Comparison of ENCODE assay signal across 8 mouse cellular contexts in the genomic region with DNA sequence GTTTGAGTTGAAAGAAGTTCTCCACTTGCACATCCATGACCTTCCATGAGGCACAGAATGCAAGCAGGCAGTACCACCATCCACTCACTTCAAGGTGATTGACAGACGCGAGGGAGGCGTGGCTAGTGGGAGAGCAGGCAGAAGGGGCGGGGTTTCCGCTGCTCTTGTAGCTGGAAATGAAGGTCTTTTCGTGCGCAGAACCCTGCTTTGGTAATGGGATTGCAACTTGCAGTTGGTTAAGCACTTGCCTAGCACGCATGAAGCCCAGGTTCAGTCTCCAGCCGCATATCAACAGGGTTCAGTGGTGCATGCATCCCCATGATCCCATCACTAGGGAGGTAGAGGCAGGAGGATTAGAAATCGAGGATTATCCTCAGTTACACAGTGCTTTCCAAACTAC. TPM values are rescaled to one million over a fixed set of nuclear protein-coding genes. Genes with fewer than 3 reads are reported as not detected.
DNase-seq lines count a peak whose midpoint lies in the region; ATAC-seq and TF ChIP-seq lines count a peak whose summit lies in the region.

No protein-coding gene starts in this region.

- H3K4me1 ChIP-seq in spleen, adult 2 months (ENCODE audit: control insufficient read depth, insufficient read depth, insufficient read length) = no peaks in the 10 kb centered on the region

- ATAC-seq in granulocyte monocyte progenitor cell, adult 5-6 weeks (replicated peaks; ENCODE audit: poor library complexity, severe bottlenecking) = peak; percentile 96

- no peak overlapping the region for H3K27ac ChIP-seq in spleen, adult 2 months (ENCODE audit: insufficient read depth, low read length)

- H3K36me3 ChIP-seq in spleen, adult 2 months (ENCODE audit: control insufficient read depth, insufficient read depth, low read length) = no peaks in the 10 kb centered on the region

- DNase-seq in adrenal gland, adult 2 months = peak; percentile 44
- DNase-seq in adrenal gland, adult 18-20 months (ENCODE audit: low spot score in 2 of 2) = no peak
- DNase-seq in adrenal gland, postnatal 25 days = peak; percentile 51
- DNase-seq in kidney, adult 18-20 months = peak; percentile 9
- peak; percentile 60 for DNase-seq in lung, postnatal 10 days
- peak in 1 of 2 experiments; percentile 46 for DNase-seq in spleen, adult 2 months (ENCODE audit: low read depth in 1 of 2, low spot score in 2 of 2)
- no peak for DNase-seq in urinary bladder, postnatal 10 days (ENCODE audit: low spot score)

- no peaks in the 10 kb centered on the region for H3K27me3 ChIP-seq in spleen, adult 2 months (ENCODE audit: control insufficient read depth, insufficient read depth, low read length)

- no peak for TF ChIP-seq POLR2A in spleen, adult 2 months (IDR thresholded peaks at IDR 0.05; ENCODE audit: low read depth, low read length)

- WGBS in spleen, adult 2 months = 21% methylated on average over 10 of the region's 10 CpGs

- TF ChIP-seq CTCF in spleen, adult 2 months (IDR thresholded peaks at IDR 0.05; ENCODE audit: extremely low read depth, insufficient read depth, insufficient read length, insufficient replicate concordance) = no peak

- peak overlapping the region; percentile 27; the same call in 1 of the 2 replicates for H3K4me3 ChIP-seq in spleen, adult 2 months (ENCODE audit: extremely low read depth, insufficient read depth, insufficient read length)

RNA-seq across cellular contexts. Expression of gene Itga8, which starts 25.5 kb away (rescaled TPM):
- total RNA-seq in adrenal gland, adult 2 months (2021) = 10 to 100 TPM; 16.8 to 18.3 TPM
- 9.8 and 10.9 TPM in 2 replicates for polyA plus RNA-seq in adrenal gland, adult 2 months (2012; rRNA removed)
- 10 to 100 TPM; 17.2 to 17.9 TPM for total RNA-seq in adrenal gland, adult 18-20 months (2021)
- total RNA-seq in adrenal gland, postnatal 25 days (2021) = 13.0 and 20.0 TPM in 2 replicates
- total RNA-seq in granulocyte monocyte progenitor cell, adult 5-6 weeks (2014; fragmentation: Nextera tagmentation) = 8.3 TPM in 1 of 2 replicates, not detected in the other
- total RNA-seq in granulocyte monocyte progenitor cell, adult 5-6 weeks (2017) = 0.09 and 1.1 TPM in 2 replicates
- polyA plus RNA-seq in spleen, adult 2 months (2012; rRNA removed) = 3.8 and 5.1 TPM in 2 replicates

Comparison
In these comparisons a context has a peak if more than half of its experiments do, and no peak if none do; other contexts are left out.
1. DNase-seq: peak in adrenal gland, adult 2 months (single experiment), adrenal gland, postnatal 25 days (single experiment), kidney, adult 18-20 months (single experiment) and lung, postnatal 10 days (single experiment); none in adrenal gland, adult 18-20 months (0 of 2) and urinary bladder, postnatal 10 days (single experiment).